Mouse (Mus musculus) MEL (cell line): ENCODE results near the gene Dhh. TPM values are rescaled to one million over a fixed set of nuclear protein-coding genes. Genes with fewer than 3 reads are reported as not detected.
A peak's percentile ranks its signal among the peaks of the same experiment; 100 is the strongest.

ENCODE experiments used
- DNase-seq: peaks from one replicate; pipeline ENCODE4 v3.0.0; 2011; ENCODE audit warnings: low read depth, low spot score
- H3K27ac ChIP-seq: 2 replicates; pipeline ENCODE4 v1.5.1; 2012; ENCODE audit warnings: low read depth, mild to moderate bottlenecking, control low read depth, low read length, moderate library complexity; ENCODE audit not compliant: control insufficient read depth
- H3K27me3 ChIP-seq, 2 experiments: fragments of 150-350 bp in 1 of 2; sonication (generic) in 1 of 2; 2 replicates each; pipeline ENCODE4 v1.6.1; 2012; ENCODE audit warnings: low read length in 2 of 2, mild to moderate bottlenecking in 2 of 2, improper control_type of control experiment in 1 of 2, moderate library complexity in 1 of 2; ENCODE audit not compliant: insufficient read depth in 2 of 2, control insufficient read depth in 1 of 2
- H3K36me3 ChIP-seq, 2 experiments: 2 replicates each; pipeline ENCODE4 v1.6.1; 2012 to 2014; ENCODE audit warnings: low read length in 2 of 2, improper control_type of control experiment in 1 of 2, inconsistent platforms in 1 of 2, mild to moderate bottlenecking in 1 of 2; ENCODE audit not compliant: insufficient read depth in 2 of 2, control insufficient read depth in 1 of 2
- H3K4me1 ChIP-seq, 2 experiments: fragments of 150-350 bp in 1 of 2; sonication (generic) in 1 of 2; 2 replicates each; pipeline ENCODE4 v1.6.1; 2012; ENCODE audit warnings: low read length in 2 of 2, improper control_type of control experiment in 1 of 2, mild to moderate bottlenecking in 1 of 2; ENCODE audit not compliant: insufficient read depth in 2 of 2, control insufficient read depth in 1 of 2
- H3K4me3 ChIP-seq, 2 experiments: fragments of 150-350 bp in 1 of 2; sonication (generic) in 1 of 2; 2 replicates each; pipeline ENCODE4 v1.5.1; 2012; ENCODE audit warnings: low read depth in 2 of 2, low read length in 2 of 2, mild to moderate bottlenecking in 2 of 2, moderate library complexity in 2 of 2, control low read depth in 1 of 2, improper control_type of control experiment in 1 of 2; ENCODE audit not compliant: control insufficient read depth in 1 of 2, insufficient read depth in 1 of 2
- H3K79me2 ChIP-seq: 2 replicates; pipeline ENCODE4 v1.6.1; 2012; ENCODE audit warnings: mild to moderate bottlenecking, low read length, moderate library complexity; ENCODE audit not compliant: control insufficient read depth, poor library complexity, insufficient read depth
- H3K9ac ChIP-seq: 2 replicates; pipeline ENCODE4 v1.6.1; 2012; ENCODE audit warnings: low read depth, mild to moderate bottlenecking, control low read depth, low read length, moderate library complexity; ENCODE audit not compliant: control insufficient read depth, poor library complexity, severe bottlenecking
- H3K9me3 ChIP-seq: fragments of 150-350 bp; sonication (generic); replicated peaks from 2 replicates; pipeline ENCODE4 v1.6.1; 2012; ENCODE audit warnings: mild to moderate bottlenecking, low read length, improper control_type of control experiment, moderate library complexity; ENCODE audit not compliant: insufficient read depth
- BHLHE40 ChIP-seq: IDR thresholded peaks from 2 replicates; pipeline ENCODE4 v1.6.1; 2012; ENCODE audit warnings: low read depth, mild to moderate bottlenecking, inconsistent platforms, low read length, improper control_type of control experiment, borderline replicate concordance
- CHD1 ChIP-seq: IDR thresholded peaks from 2 replicates; pipeline ENCODE4 v1.6.1; 2012; ENCODE audit warnings: low read depth, mild to moderate bottlenecking, inconsistent platforms, low read length, improper control_type of control experiment
- CHD2 ChIP-seq: IDR thresholded peaks from 2 replicates; pipeline ENCODE4 v1.6.1; 2011; ENCODE audit warnings: low read length, improper control_type of control experiment
- CTCF ChIP-seq, 3 experiments: IDR thresholded peaks in 2 of 3; conservative IDR thresholded peaks in 1 of 3; 2 replicates each; pipeline ENCODE4 v1.5.1; 2011 to 2012; ENCODE audit warnings: low read length in 3 of 3, low read depth in 2 of 3, mild to moderate bottlenecking in 2 of 3, improper control_type of control experiment in 1 of 3, inconsistent platforms in 1 of 3, mixed read lengths in 1 of 3, moderate library complexity in 1 of 3; ENCODE audit not compliant: control insufficient read depth in 1 of 3, insufficient read depth in 1 of 3, poor library complexity in 1 of 3, severe bottlenecking in 1 of 3
- E2F4 ChIP-seq: IDR thresholded peaks from 2 replicates; pipeline ENCODE4 v1.6.1; 2011; ENCODE audit warnings: low read depth, low read length, improper control_type of control experiment, borderline replicate concordance
- ELF1 ChIP-seq: IDR thresholded peaks from 2 replicates; pipeline ENCODE4 v1.6.1; 2014; ENCODE audit warnings: low read depth, mild to moderate bottlenecking, inconsistent platforms, low read length, improper control_type of control experiment, moderate library complexity
- EP300 ChIP-seq, 2 experiments: IDR thresholded peaks; 2 replicates each; pipeline ENCODE4 v1.6.1; 2011; ENCODE audit warnings: improper control_type of control experiment in 2 of 2, low read length in 2 of 2, low read depth in 1 of 2, mild to moderate bottlenecking in 1 of 2
- HCFC1 ChIP-seq: IDR thresholded peaks from 2 replicates; pipeline ENCODE4 v1.6.1; 2012; ENCODE audit warnings: low read depth, mild to moderate bottlenecking, inconsistent platforms, low read length, improper control_type of control experiment, moderate library complexity
- KAT2A ChIP-seq: conservative IDR thresholded peaks from 2 replicates; pipeline ENCODE4 v1.6.1; 2012; ENCODE audit warnings: low read depth, low read length, improper control_type of control experiment, inconsistent platforms
- MAFK ChIP-seq: IDR thresholded peaks from 2 replicates; pipeline ENCODE4 v1.6.1; 2011; ENCODE audit warnings: low read depth, mild to moderate bottlenecking, low read length, improper control_type of control experiment, borderline replicate concordance
- MEF2A ChIP-seq: IDR thresholded peaks from 2 replicates; pipeline ENCODE4 v1.6.1; 2014; ENCODE audit warnings: low read depth, mild to moderate bottlenecking, inconsistent platforms, low read length, improper control_type of control experiment; ENCODE audit not compliant: poor library complexity, insufficient replicate concordance, severe bottlenecking; ENCODE audit errors: extremely low read depth
- MXI1 ChIP-seq: IDR thresholded peaks from 2 replicates; pipeline ENCODE4 v1.6.1; 2011; ENCODE audit warnings: mild to moderate bottlenecking, low read depth, low read length, improper control_type of control experiment
- MYC ChIP-seq: IDR thresholded peaks from 2 replicates; pipeline ENCODE4 v1.6.1; 2011; ENCODE audit warnings: low read depth, mild to moderate bottlenecking, low read length, improper control_type of control experiment, moderate library complexity
- NELFE ChIP-seq: IDR thresholded peaks from 2 replicates; pipeline ENCODE4 v1.6.1; 2011; ENCODE audit warnings: low read depth, low read length, improper control_type of control experiment
- NRF1 ChIP-seq: IDR thresholded peaks from 2 replicates; pipeline ENCODE4 v1.6.1; 2014; ENCODE audit warnings: low read depth, mild to moderate bottlenecking, inconsistent platforms, low read length, improper control_type of control experiment, moderate library complexity; ENCODE audit not compliant: poor library complexity, insufficient read depth, severe bottlenecking
- POLR2A ChIP-seq, 2 experiments: IDR thresholded peaks; 2 replicates each; pipeline ENCODE4 v1.6.1; 2011 to 2012; ENCODE audit warnings: low read length in 2 of 2, mild to moderate bottlenecking in 2 of 2, control low read depth in 1 of 2, improper control_type of control experiment in 1 of 2, low read depth in 1 of 2, moderate library complexity in 1 of 2; ENCODE audit not compliant: control insufficient read depth in 1 of 2, insufficient read depth in 1 of 2, poor library complexity in 1 of 2
- POLR2AphosphoS2 ChIP-seq: IDR thresholded peaks from 2 replicates; pipeline ENCODE4 v1.6.1; 2011; ENCODE audit warnings: low read length, improper control_type of control experiment
- POLR2AphosphoS5 ChIP-seq: IDR thresholded peaks from 2 replicates; pipeline ENCODE4 v1.6.1; 2012; ENCODE audit warnings: low read depth, borderline replicate concordance, mild to moderate bottlenecking, inconsistent platforms, low read length, moderate library complexity, mixed read lengths
- RAD21 ChIP-seq: IDR thresholded peaks from 2 replicates; pipeline ENCODE4 v1.6.1; 2011; ENCODE audit warnings: mild to moderate bottlenecking, low read depth, low read length, improper control_type of control experiment
- SIN3A ChIP-seq: IDR thresholded peaks from 2 replicates; pipeline ENCODE4 v1.6.1; 2012; ENCODE audit warnings: low read length, improper control_type of control experiment, inconsistent platforms
- SMC3 ChIP-seq: IDR thresholded peaks from 2 replicates; pipeline ENCODE4 v1.6.1; 2011; ENCODE audit warnings: low read depth, low read length, improper control_type of control experiment
- TBP ChIP-seq: IDR thresholded peaks from 2 replicates; pipeline ENCODE4 v1.8.0; 2011; ENCODE audit warnings: low read depth, low read length, improper control_type of control experiment
- USF1 ChIP-seq: IDR thresholded peaks from 2 replicates; pipeline ENCODE4 v1.6.1; 2014; ENCODE audit warnings: low read depth, mild to moderate bottlenecking, inconsistent platforms, low read length, improper control_type of control experiment, moderate library complexity
- ZC3H11A ChIP-seq: IDR thresholded peaks from 2 replicates; pipeline ENCODE4 v1.6.1; 2012; ENCODE audit warnings: low read depth, mild to moderate bottlenecking, inconsistent platforms, low read length, improper control_type of control experiment
- ZKSCAN1 ChIP-seq: IDR thresholded peaks from 2 replicates; pipeline ENCODE4 v1.6.1; 2012; ENCODE audit warnings: low read depth, mild to moderate bottlenecking, inconsistent platforms, low read length, improper control_type of control experiment, moderate library complexity
- ZMIZ1 ChIP-seq: IDR thresholded peaks from 2 replicates; pipeline ENCODE4 v1.6.1; 2012; ENCODE audit warnings: low read depth, mild to moderate bottlenecking, inconsistent platforms, low read length, improper control_type of control experiment, moderate library complexity
- ZNF384 ChIP-seq: IDR thresholded peaks from 2 replicates; pipeline ENCODE4 v1.6.1; 2012; ENCODE audit warnings: low read depth, mild to moderate bottlenecking, inconsistent platforms, low read length, improper control_type of control experiment
- polyA plus RNA-seq, 2 experiments: library from polyadenylated mRNA; stranded (reverse) in 1 of 2; unstranded in 1 of 2; fragments of >175 nt in 1 of 2; fragments of >200 nt in 1 of 2; gene quantifications; 2 replicates each; pipeline versions ENCODE4 v1.2.1 to v1.2.4; 2012; ENCODE audit warnings: low replicate concordance in 2 of 2, low read depth in 1 of 2; ENCODE audit not compliant: insufficient read length in 2 of 2, insufficient read depth in 1 of 2, missing spikeins in 1 of 2
- total RNA-seq: library from RNA; depleted of rRNA; stranded (reverse); fragments of 300-350 nt; gene quantifications from 2 replicates; pipeline ENCODE4 v1.2.3, GENCODE M21; 2012

Gene Dhh
- total and polyA plus RNA-seq, 3 experiments, result 0.12 TPM; not detected in 2

DNA sequence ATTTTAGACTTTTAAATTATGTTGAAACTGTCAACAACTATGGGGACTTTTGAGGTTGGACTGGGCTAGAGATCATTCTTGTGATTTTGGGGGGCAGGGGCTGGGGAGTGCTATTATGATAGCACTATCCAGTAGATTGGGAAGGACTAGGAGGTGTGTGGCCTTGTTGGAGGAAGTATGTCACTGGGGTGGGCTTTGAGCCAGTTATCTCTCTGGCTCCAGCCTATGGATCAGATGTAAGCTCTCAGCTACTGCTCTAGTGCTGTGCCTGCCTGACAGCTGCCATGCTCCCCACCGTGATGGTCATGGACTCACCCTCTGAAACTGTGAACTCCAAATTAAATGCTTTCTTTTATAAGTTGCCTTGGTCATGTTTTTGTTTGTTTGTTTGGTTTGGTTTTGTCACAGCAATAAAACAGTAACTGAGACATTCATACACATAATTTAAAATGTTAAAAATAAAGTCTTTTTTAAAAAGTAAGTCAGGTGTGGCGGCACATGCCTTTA is 24.7 kb upstream of the Dhh start (continued):
- no peak for TF ChIP-seq ZNF384
- TF ChIP-seq CHD2, result no peak
- 0 out of 2 replicates have a peak, but pooled peaks have one; percentile 52 for TF ChIP-seq MXI1
- TF ChIP-seq ZKSCAN1, result no peak
- no peak for TF ChIP-seq EP300 (IDR thresholded peaks at IDR 0.05; ENCODE audit: low read depth in 1 of 2, low read length in 2 of 2)
- no peak for TF ChIP-seq RAD21
- no peak for TF ChIP-seq MAFK
- no peak for TF ChIP-seq ZMIZ1
- TF ChIP-seq KAT2A, result no peak
- 0 out of 2 replicates have a peak, but pooled peaks have one; percentile 25 for TF ChIP-seq MYC

DNA sequence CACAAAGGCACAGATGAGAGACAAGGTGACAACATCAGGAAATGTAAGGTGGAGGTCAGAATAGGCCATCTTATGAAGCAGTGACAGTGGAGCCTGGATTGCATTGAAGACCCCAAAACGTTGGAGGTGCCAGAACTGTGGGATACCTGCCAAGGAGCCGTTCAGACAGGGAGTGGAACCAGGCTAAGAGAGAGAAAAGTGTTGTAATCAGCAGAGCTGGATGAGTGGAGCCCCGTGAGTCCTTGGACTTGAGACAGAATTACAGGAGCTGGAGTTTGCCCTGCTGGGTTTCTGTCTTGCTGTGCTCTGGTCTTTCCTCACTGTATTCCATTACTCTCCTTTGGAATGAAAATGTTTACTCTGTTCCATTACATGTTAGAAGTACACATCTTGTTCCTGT is 24.2 kb upstream of the Dhh start:
- no peaks in the 10 kb centered on the region for H3K9me3 ChIP-seq
- TF ChIP-seq POLR2AphosphoS2 (no peak), E2F4 (no peak), NELFE (no peak), KAT2A (no peak), SIN3A (no peak), RAD21 (no peak), CHD1 (no peak), POLR2A (IDR thresholded peaks at IDR 0.05; ENCODE audit: control insufficient read depth in 1 of 2, insufficient read depth in 1 of 2, low read depth in 1 of 2, low read length in 2 of 2, poor library complexity in 1 of 2) (no peak), MYC (no peak), CTCF (IDR thresholded peaks at IDR 0.05 in 2 of 3, conservative IDR thresholded peaks at IDR 0.05 in 1 of 3; ENCODE audit: control insufficient read depth in 1 of 3, insufficient read depth in 1 of 3, low read depth in 2 of 3, low read length in 3 of 3, poor library complexity in 1 of 3, severe bottlenecking in 1 of 3) (no peak), ELF1 (no peak)
- TF ChIP-seq, all 39 proteins: peak for 0
- H3K4me1 ChIP-seq, result peaks cover 9% of the 10 kb centered on the region in 2 experiments; a peak in 3 of 4 replicates
- DNase-seq, result no peak
- H3K4me3 ChIP-seq, result no peak overlapping the region
- H3K27ac ChIP-seq, result no peak overlapping the region
- peaks cover 2% of the 10 kb centered on the region; the same call in 1 of the 2 replicates for H3K79me2 ChIP-seq
- H3K9ac ChIP-seq, result no peak overlapping the region
- H3K27me3 ChIP-seq, result no peaks in the 10 kb centered on the region
- H3K36me3 ChIP-seq, result peaks cover 0 to 7% of the 10 kb centered on the region in 2 experiments; a peak in 2 of 4 replicates

DNA sequence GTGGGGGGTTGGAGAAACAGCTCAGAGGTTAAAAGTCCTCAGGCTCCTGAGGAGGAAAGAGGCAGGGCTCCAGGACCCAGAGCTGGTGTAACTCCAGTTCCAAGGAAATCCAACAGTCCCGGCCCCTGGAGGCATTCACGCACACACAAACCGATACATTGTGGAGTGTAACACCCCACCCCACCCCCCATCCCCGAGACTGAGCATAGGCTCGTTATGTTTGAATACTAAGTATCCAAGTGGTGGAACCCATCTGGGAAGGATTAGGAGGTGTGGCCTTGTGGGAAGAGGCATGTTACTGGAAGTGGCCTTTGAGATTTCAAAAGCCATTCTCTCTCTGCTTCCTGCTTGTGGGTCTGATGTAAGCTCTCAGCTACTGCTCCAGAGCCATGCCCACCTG is 23.2 kb upstream of the Dhh start:
- H3K4me1 ChIP-seq, result peaks cover 9 to 11% of the 10 kb centered on the region in 2 experiments; a peak in 3 of 4 replicates
- no peak for DNase-seq
- H3K36me3 ChIP-seq, result peaks cover 0 to 11% of the 10 kb centered on the region in 2 experiments; a peak in 2 of 4 replicates
- TF ChIP-seq SMC3 (no peak), ZC3H11A (no peak), BHLHE40 (no peak), MXI1 (no peak), POLR2A (IDR thresholded peaks at IDR 0.05; ENCODE audit: control insufficient read depth in 1 of 2, insufficient read depth in 1 of 2, low read depth in 1 of 2, low read length in 2 of 2, poor library complexity in 1 of 2) (no peak), MEF2A (no peak), NRF1 (no peak), MAFK (no peak), ZNF384 (no peak), EP300 (IDR thresholded peaks at IDR 0.05; ENCODE audit: low read depth in 1 of 2, low read length in 2 of 2) (no peak), CHD1 (no peak), HCFC1 (no peak), POLR2AphosphoS2 (no peak), TBP (no peak), ZMIZ1 (no peak), USF1 (no peak), POLR2AphosphoS5 (no peak)
- peaks cover 2% of the 10 kb centered on the region; the same call in 1 of the 2 replicates for H3K79me2 ChIP-seq
- H3K27ac ChIP-seq, result no peak overlapping the region
- no peak overlapping the region for H3K9ac ChIP-seq
- no peaks in the 10 kb centered on the region for H3K27me3 ChIP-seq
- no peaks in the 10 kb centered on the region for H3K9me3 ChIP-seq
- H3K4me3 ChIP-seq, result no peak overlapping the region
